Mouse (Mus musculus) CD8-positive naive resting alpha-beta T cell, adult 2 months (primary cell): ENCODE measurements around the gene Jmjd7.

ENCODE experiments used
- DNase-seq, 2 experiments: peaks; one replicate each; pipeline ENCODE4 v3.0.0; 2022; ENCODE audit warnings: low read depth in 2 of 2, low spot score in 2 of 2

The Jmjd7 gene

GRCm38 (mm10) chr2:120058818-120059217, 31.5 kb downstream of the Jmjd7 start:
- no peak for DNase-seq

DNA sequence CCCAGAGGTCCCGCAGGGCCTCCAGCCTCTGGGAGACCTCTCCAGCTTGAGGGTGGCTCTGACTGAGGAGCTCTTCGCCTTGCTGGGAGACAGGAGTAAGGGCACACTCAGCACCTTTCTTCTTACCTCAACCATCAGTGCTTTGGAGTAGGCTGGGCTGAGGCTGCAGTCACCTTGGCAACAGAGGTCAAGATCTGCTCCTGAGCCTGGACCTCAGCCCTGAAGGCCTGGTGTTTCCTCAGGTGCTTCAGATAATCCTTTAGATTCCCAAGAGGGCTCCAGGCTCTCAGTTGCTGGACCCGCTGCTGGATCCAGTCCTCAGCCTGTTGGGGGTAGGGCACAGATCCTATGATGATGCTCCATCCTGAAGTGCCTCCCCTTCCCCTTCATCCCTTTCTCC, 32.2 kb downstream of the Jmjd7 start:
- no peak for DNase-seq

DNA sequence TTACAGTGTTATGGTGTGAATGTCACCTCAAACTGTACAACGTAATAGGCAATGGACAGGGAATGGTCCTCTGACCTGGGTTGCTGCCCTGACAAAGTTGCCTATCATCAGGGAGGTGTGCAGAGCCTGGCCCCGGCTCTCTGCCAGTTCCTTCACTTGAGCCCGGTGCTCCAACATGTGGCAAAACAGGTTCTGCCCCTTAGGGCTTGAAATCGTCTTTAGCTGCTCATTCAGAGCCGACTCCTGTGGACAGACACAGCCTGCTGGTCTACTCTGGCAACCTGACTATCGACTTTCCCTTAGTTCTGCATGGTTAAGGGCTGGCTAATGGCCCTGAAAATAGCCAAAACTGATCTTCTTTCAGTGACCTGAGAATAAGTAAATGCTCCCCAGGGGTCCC, 32.9 kb downstream of the Jmjd7 start:
- DNase-seq = no peak

GRCm38 (mm10) chr2:120060651-120061050, 33.4 kb downstream of the Jmjd7 start:
- no peak for DNase-seq

GRCm38 (mm10) chr2:120062248-120062647, 35.0 kb downstream of the Jmjd7 start:
- DNase-seq = no peak

GRCm38 (mm10) chr2:120064639-120065038, 37.4 kb downstream of the Jmjd7 start:
- no peak for DNase-seq

DNA sequence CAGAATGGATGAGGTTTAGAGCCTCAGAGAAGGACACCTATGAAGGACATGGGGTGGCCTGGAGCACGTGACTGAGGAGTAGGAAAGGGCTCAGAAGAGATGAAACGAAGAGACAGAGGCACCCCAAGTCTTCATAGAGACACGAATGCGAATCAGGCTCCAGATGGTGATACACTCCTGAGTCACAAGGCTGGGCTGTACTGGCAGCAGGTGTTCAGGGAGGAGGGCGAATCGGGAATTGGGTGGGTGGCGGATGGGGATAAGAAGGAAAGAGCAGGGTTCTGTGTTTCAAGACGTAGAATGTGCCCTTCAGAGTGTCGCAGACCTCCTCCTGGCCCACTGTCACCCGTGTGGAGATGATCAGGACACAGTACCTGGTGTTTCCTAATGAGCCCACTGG, 38.0 kb downstream of the Jmjd7 start:
- no peak for DNase-seq

- DNase-seq = no peak
These were observed 38.9 kb downstream of the Jmjd7 start for GRCm38 (mm10) chr2:120066224-120066623.

DNA sequence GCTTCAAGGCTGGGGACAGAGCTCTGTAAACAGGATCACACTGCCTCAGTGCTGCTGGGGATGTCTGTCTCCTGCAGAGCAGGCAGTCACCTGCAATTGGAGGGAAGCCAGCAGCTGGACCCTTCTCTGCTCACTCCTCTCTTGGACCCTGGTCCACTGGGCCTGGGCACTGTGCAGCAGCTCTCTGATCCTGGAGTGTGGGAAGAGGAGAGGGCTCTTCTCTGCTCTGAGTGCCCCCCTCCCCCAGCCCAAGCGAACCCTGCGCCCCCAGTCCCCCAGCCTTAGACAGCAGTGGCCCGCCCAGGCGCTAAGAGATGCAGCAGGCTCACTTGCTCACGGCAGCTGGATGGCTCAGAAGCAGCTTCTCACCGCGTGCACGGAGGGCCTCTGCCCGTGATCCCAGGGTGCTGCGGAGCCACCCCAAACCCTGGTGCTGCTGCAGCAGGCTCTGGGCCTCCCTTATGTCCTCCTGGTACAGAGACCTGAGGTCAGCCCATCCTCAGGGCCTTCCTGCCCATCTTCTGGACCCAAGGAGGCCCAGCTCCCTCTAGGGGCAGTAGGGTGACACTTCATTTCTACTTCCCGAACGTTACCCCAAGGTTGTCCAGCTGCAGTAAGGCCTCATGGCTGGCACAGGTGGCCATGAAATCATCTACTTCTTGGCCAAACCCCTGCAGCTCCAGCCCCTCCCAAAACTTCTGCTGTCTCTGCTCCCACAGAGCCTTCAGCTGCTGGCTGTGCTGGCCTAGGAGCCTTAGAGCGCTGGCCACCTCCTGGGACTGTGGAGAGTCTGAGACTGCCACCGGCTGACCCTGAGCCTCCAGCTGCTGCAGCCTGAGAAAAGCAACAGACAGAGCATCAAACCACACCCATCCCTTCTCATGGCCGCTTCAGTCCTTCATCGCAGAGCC, 41.5 kb downstream of the Jmjd7 start:
- no peak for DNase-seq

- DNase-seq = no peak
These were observed 42.2 kb downstream of the Jmjd7 start for GRCm38 (mm10) chr2:120069466-120069990.

DNA sequence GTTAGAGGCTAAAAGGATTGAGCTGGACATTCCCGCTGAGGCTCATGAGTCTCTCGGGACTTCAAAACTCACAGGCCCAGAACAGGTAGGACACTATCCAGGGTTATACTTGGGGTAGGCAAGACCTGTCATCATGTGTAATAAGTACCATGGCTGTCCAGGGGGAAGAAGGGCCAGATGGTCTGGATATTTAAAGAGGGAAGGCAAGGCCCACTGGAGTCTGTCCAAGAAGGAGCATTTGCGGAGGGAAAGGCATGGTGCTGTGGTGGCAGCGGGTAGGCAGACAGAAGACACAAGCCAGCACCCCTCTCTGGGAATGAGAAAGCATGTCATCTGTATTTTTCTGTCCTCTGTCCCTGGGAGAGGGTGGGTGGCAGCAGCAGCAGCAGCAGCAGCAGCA, 46.8 kb downstream of the Jmjd7 start:
- DNase-seq = no peak

DNA sequence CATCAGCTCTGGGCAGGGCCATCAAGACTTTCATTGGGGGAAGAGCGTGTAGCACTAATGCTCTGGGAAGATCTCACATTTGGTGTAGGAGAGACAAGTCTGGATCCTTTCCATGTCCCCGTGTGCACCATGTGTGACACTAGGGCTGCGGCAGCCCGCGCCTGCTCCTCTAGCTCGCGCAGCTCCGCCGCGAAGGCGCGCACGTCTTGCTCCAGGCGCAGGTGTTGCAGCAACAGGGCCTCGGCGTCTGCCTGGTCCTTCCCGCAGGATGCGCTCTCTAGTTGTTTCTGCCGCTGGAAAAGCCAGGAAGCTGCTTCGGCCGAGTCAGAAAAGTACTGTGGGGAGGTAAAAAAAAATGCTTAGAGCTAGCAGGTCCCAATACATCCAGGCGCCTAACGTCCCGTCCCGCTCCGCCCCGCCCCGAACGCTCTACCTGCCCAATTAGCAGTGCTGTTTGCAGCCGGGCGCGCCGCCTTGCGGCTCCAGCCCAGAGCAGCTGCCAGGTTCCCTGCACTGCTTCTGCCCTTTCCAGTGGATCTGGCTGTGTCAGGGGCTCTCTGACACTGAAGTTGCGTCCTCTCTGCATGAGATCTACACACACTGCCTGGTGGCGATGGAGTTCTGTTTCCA, 48.9 kb downstream of the Jmjd7 start:
- no peak for DNase-seq
